Mouse (Mus musculus) C2C12 (cell line): Measurements from ENCODE around the gene Mfng. TPM values are rescaled to one million over a fixed set of nuclear protein-coding genes. Genes with fewer than 3 reads are reported as not detected.
A peak's percentile ranks its signal among the peaks of the same experiment; 100 is the strongest.

Experiments
- H3K27me3 ChIP-seq: one replicate; pipeline ENCODE4 v1.6.1; 2011; ENCODE audit not compliant: control insufficient read depth, insufficient read depth, insufficient read length
- H3K36me3 ChIP-seq: one replicate; pipeline ENCODE4 v1.6.1; 2011; ENCODE audit not compliant: control insufficient read depth, insufficient read depth
- H3K4me3 ChIP-seq: one replicate; pipeline ENCODE4 v1.5.1; 2011; ENCODE audit warnings: mild to moderate bottlenecking, control low read depth; ENCODE audit not compliant: poor library complexity, insufficient read depth, severe bottlenecking
- H3K79me2 ChIP-seq: one replicate; pipeline ENCODE4 v1.6.1; 2011; ENCODE audit not compliant: control insufficient read depth, insufficient read depth
- H3K79me3 ChIP-seq: one replicate; pipeline ENCODE4 v1.6.1; 2011; ENCODE audit warnings: low read depth, control low read depth
- H3ac ChIP-seq: one replicate; pipeline ENCODE3; 2011; ENCODE audit warnings: low read depth; ENCODE audit not compliant: control insufficient read depth, insufficient read length
- CEBPB ChIP-seq: IDR thresholded peaks from one replicate; pipeline ENCODE4 v1.6.1; 2011; ENCODE audit warnings: low read depth, mild to moderate bottlenecking, control low read depth, moderate library complexity
- CTCF ChIP-seq: IDR thresholded peaks from one replicate; pipeline ENCODE4 v1.5.1; 2011; ENCODE audit not compliant: control insufficient read depth, insufficient read depth, insufficient read length
- FOSL1 ChIP-seq: IDR thresholded peaks from one replicate; pipeline ENCODE4 v1.8.0; 2011; ENCODE audit warnings: mild to moderate bottlenecking, low read length; ENCODE audit not compliant: poor library complexity, insufficient read depth, severe bottlenecking
- MAX ChIP-seq: IDR thresholded peaks from one replicate; pipeline ENCODE4 v1.6.1; 2011; ENCODE audit warnings: mild to moderate bottlenecking, control low read depth
- MYOD1 ChIP-seq: IDR thresholded peaks from one replicate; pipeline ENCODE4 v1.6.1; 2011; ENCODE audit warnings: low read depth; ENCODE audit not compliant: control insufficient read depth, insufficient read length
- MYOG ChIP-seq: IDR thresholded peaks from one replicate; pipeline ENCODE4 v1.6.1; 2011; ENCODE audit not compliant: control insufficient read depth, insufficient read length; ENCODE audit errors: extremely low read depth
- USF1 ChIP-seq: IDR thresholded peaks from one replicate; pipeline ENCODE4 v1.6.1; 2011; ENCODE audit warnings: low read depth, mild to moderate bottlenecking, control low read depth, moderate library complexity
- polyA plus RNA-seq: library from polyadenylated mRNA; unstranded; fragments of >200 nt; fragmentation: generic; extraction: Trizol; gene quantifications from one replicate; pipeline ENCODE4 v1.2.1, GENCODE M21; 2012; ENCODE audit warnings: missing spikeins

The Mfng gene
- polyA plus RNA-seq, 1 experiment = not detected

GRCm38 (mm10) chr15:78796196-78797059 lies 23.2 kb upstream of the Mfng start:
- Histone ChIP-seq H3K36me3 (no peaks in the 10 kb centered on the region), H3K4me3 (no peak overlapping the region), H3ac (no peak overlapping the region), H3K27me3 (peaks cover under 1% of the 10 kb centered on the region), H3K79me2 (peaks cover 5% of the 10 kb centered on the region), H3K79me3 (no peaks in the 10 kb centered on the region)
- TF ChIP-seq CTCF (no peak), MYOG (no peak), USF1 (no peak), MAX (peak; percentile 32), CEBPB (no peak), MYOD1 (peak; percentile 90), FOSL1 (no peak)

DNA sequence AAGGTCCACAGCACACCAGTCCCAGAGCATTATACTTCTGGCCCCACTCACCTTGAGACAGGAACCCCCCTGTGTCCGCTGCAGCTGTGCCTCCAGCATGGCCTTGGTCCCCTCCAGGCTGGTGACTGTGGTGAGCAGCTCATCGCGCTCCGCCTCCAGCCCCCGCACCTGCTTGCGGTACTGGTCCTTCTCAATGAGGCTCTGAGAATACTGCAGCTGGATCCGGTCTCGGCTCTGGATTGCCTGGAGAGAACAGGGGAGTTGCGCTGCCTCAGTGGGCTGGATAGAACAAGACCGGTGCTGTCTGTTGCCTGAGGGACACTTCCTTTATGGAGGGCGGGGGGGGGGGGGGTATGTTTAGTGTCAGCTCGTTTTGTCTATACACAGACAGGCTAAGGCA lies 17.7 kb upstream of the Mfng start:
- Histone ChIP-seq H3K36me3 (peaks cover 3% of the 10 kb centered on the region), H3ac (no peak overlapping the region), H3K4me3 (no peak overlapping the region), H3K79me2 (peaks cover 5% of the 10 kb centered on the region), H3K27me3 (no peaks in the 10 kb centered on the region), H3K79me3 (no peaks in the 10 kb centered on the region)
- no peak for TF ChIP-seq CTCF
- TF ChIP-seq CEBPB = no peak
- no peak for TF ChIP-seq FOSL1
- no peak for TF ChIP-seq MYOD1
- TF ChIP-seq MYOG = no peak
- TF ChIP-seq USF1 = no peak
- TF ChIP-seq MAX = no peak

DNA sequence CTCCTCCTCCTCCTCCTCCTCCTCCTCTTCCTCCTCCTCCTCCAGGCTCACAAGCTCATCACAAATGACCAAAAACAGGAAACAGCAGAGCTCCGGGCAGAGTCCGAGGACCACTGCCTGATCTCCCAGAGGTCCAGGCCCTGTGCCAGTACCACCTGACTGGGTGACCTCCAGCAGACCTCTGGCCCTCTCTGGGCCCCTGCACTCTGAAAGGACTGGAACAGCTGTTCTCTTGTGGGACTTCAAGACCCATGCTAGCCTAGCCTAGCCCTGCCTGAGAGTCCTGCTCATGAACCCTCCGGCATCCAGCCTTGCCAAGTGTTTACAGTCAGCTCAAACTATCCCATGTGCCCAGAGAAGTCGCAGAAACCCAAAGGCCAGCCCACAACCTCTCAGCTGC lies 17.2 kb upstream of the Mfng start:
- Histone ChIP-seq H3K27me3 (no peaks in the 10 kb centered on the region), H3K4me3 (no peak overlapping the region), H3ac (no peak overlapping the region), H3K79me2 (peaks cover 5% of the 10 kb centered on the region), H3K79me3 (no peaks in the 10 kb centered on the region), H3K36me3 (peaks cover 3% of the 10 kb centered on the region)
- TF ChIP-seq MYOD1 (no peak), MAX (no peak), CEBPB (no peak), MYOG (no peak), FOSL1 (no peak), USF1 (no peak), CTCF (no peak)

GRCm38 (mm10) chr15:78789721-78790323 lies 16.5 kb upstream of the Mfng start:
- Histone ChIP-seq H3K36me3 (peaks cover 3% of the 10 kb centered on the region), H3K4me3 (no peak overlapping the region), H3ac (no peak overlapping the region), H3K79me3 (no peaks in the 10 kb centered on the region), H3K27me3 (no peaks in the 10 kb centered on the region), H3K79me2 (no peaks in the 10 kb centered on the region)
- TF ChIP-seq FOSL1 (no peak), CTCF (no peak), USF1 (no peak), MYOD1 (no peak), CEBPB (no peak), MYOG (no peak), MAX (no peak)

GRCm38 (mm10) chr15:78788042-78788441 lies 14.8 kb upstream of the Mfng start:
- TF ChIP-seq CEBPB (no peak), USF1 (no peak), CTCF (no peak)

More at GRCm38 (mm10) chr15:78788042-78788441, 14.8 kb upstream of the Mfng start:
- H3K79me3 ChIP-seq = no peaks in the 10 kb centered on the region
- peaks cover 3% of the 10 kb centered on the region for H3K36me3 ChIP-seq
- H3ac ChIP-seq = no peak overlapping the region
- H3K79me2 ChIP-seq = no peaks in the 10 kb centered on the region
- no peaks in the 10 kb centered on the region for H3K27me3 ChIP-seq
- no peak overlapping the region for H3K4me3 ChIP-seq
